Mouse (Mus musculus) lung, postnatal 14 days (tissue): ENCODE measurements around the gene Nubp1.

Experiments used
- DNase-seq: peaks from one replicate; pipeline ENCODE4 v3.0.0; 2021

The Nubp1 gene

GRCm38 (mm10) chr16:10411764-10412746, at the start of gene Nubp1:
Nubp1 (plus strand) TSS chr16:10411948.
- DNase-seq, result peak; percentile 93

GRCm38 (mm10) chr16:10363061-10363460, 48.7 kb upstream of the Nubp1 start:
- DNase-seq, result no peak

GRCm38 (mm10) chr16:10365796-10366195, 46.0 kb upstream of the Nubp1 start:
- DNase-seq, result no peak

GRCm38 (mm10) chr16:10366240-10367217, 45.2 kb upstream of the Nubp1 start:
- DNase-seq, result peak; percentile 51

- DNase-seq, result peak; percentile 40
These were observed 42.2 kb upstream of the Nubp1 start for GRCm38 (mm10) chr16:10369468-10369934.

GRCm38 (mm10) chr16:10369996-10370395, 41.8 kb upstream of the Nubp1 start:
- no peak for DNase-seq

- no peak for DNase-seq
These were observed 39.4 kb upstream of the Nubp1 start for GRCm38 (mm10) chr16:10372372-10372771.

- peak; percentile 62 for DNase-seq
These were observed 37.3 kb upstream of the Nubp1 start for GRCm38 (mm10) chr16:10374254-10375011.

GRCm38 (mm10) chr16:10377286-10377685, 34.5 kb upstream of the Nubp1 start:
- DNase-seq, result no peak

- no peak for DNase-seq
These were observed 32.2 kb upstream of the Nubp1 start for GRCm38 (mm10) chr16:10379531-10379930.

GRCm38 (mm10) chr16:10384060-10384497, 27.7 kb upstream of the Nubp1 start:
- DNase-seq, result peak; percentile 45

GRCm38 (mm10) chr16:10384544-10384943, 27.2 kb upstream of the Nubp1 start:
- no peak for DNase-seq

- no peak for DNase-seq
These were observed 26.5 kb upstream of the Nubp1 start for GRCm38 (mm10) chr16:10385261-10385660.

- DNase-seq, result no peak
These were observed 22.9 kb upstream of the Nubp1 start for GRCm38 (mm10) chr16:10388634-10389365.

- DNase-seq, result no peak
These were observed 19.2 kb upstream of the Nubp1 start for GRCm38 (mm10) chr16:10392587-10392986.

GRCm38 (mm10) chr16:10394699-10395540, 16.8 kb upstream of the Nubp1 start, which contains the start of gene Tekt5:
Tekt5 (minus strand) TSS chr16:10395490.
- DNase-seq, result peak; percentile 67

GRCm38 (mm10) chr16:10398755-10399154, 13.0 kb upstream of the Nubp1 start:
- DNase-seq, result no peak

- peak; percentile 89 for DNase-seq
These were observed 12.6 kb upstream of the Nubp1 start for GRCm38 (mm10) chr16:10399160-10399559.

GRCm38 (mm10) chr16:10415976-10416375, 4.2 kb downstream of the Nubp1 start:
- peak; percentile 40 for DNase-seq

GRCm38 (mm10) chr16:10416866-10417265, 5.1 kb downstream of the Nubp1 start:
- no peak for DNase-seq
